Mouse (Mus musculus) embryonic facial prominence, embryonic 10.5 days (tissue): Measurements from ENCODE around the gene Atg9a. TPM values are rescaled to one million over a fixed set of nuclear protein-coding genes. Genes with fewer than 3 reads are reported as not detected.

Source experiments
- DNase-seq: peaks from one replicate; pipeline ENCODE4 v3.0.0-alpha.2; 2017; ENCODE audit warnings: low spot score
- H3K27ac ChIP-seq: fragments of 300-500 bp; sonication (generic); replicated peaks from 2 replicates; pipeline ENCODE4 v1.5.1; 2016; ENCODE audit warnings: mild to moderate bottlenecking
- H3K27me3 ChIP-seq: fragments of 300-500 bp; sonication (generic); replicated peaks from 2 replicates; pipeline ENCODE4 v1.6.1; 2016; ENCODE audit warnings: low read depth, mild to moderate bottlenecking; ENCODE audit not compliant: poor library complexity, severe bottlenecking
- H3K36me3 ChIP-seq: fragments of 300-500 bp; sonication (generic); replicated peaks from 2 replicates; pipeline ENCODE4 v1.6.1; 2016; ENCODE audit warnings: mild to moderate bottlenecking, moderate library complexity
- H3K4me1 ChIP-seq: fragments of 300-500 bp; sonication (generic); 2 replicates; pipeline ENCODE4 v1.6.1; 2016
- H3K4me3 ChIP-seq: fragments of 300-500 bp; sonication (generic); 2 replicates; pipeline ENCODE4 v1.5.1; 2016; ENCODE audit warnings: mild to moderate bottlenecking, moderate library complexity
- H3K9me3 ChIP-seq: fragments of 300-500 bp; sonication (generic); 2 replicates; pipeline ENCODE4 v1.6.1; 2016; ENCODE audit warnings: mild to moderate bottlenecking
- WGBS: fragments of 180-500 bp; shearing (Covaris S2); methylation state at CpG from one replicate; pipeline ENCODE4 v1.1.7; 2016; 5-methylcytosine and 5-hydroxymethylcytosine counted together
- polyA plus RNA-seq: library from polyadenylated mRNA; unstranded; fragments of >200 nt; fragmentation: Nextera tagmentation; extraction: Ambion mirVana; gene quantifications from 2 replicates; pipeline ENCODE4 v1.2.1, GENCODE M21; 2016

Atg9a gene
- polyA plus RNA-seq, 1 experiment from 2014 or later = 21.8 TPM

GRCm38 (mm10) chr1:75212542-75212941 lies 20.5 kb upstream of the Atg9a start:
- H3K27me3 ChIP-seq = peaks cover 41% of the 10 kb centered on the region
- H3K36me3 ChIP-seq = peaks cover 45% of the 10 kb centered on the region
- no peaks in the 10 kb centered on the region for H3K9me3 ChIP-seq
- no peak for DNase-seq
- 73% methylated on average over 4 of the region's 4 CpGs for WGBS
- peaks cover 45% of the 10 kb centered on the region for H3K4me1 ChIP-seq
- no peak overlapping the region for H3K27ac ChIP-seq
- H3K4me3 ChIP-seq = peak overlapping the region; percentile 82

DNA sequence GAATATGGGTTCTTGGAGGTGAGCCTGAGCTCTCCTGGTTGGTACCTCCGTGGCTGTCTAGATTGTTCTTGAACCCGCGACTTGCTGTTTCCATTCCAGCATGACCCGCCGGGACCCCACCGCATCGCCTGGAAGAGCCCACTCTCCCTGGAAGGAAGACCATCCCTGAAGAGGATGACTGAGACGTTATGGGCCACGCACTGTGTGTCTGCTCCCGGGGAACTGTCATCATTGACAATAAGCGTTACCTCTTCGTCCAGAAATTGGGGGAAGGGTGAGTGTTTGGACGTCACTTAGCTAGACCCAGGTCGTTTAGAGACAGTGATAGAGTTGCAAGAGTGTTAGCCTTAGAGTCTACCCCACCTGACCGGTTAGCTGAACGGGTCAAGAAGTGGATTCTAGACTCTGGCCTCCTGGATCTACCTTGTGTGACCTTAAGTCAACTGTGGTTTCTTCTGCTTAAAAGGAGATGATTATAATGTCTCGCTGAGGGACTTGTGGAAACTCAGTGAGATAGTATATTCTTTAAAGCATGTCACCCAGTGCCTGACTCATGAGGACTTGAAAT lies 19.2 kb upstream of the Atg9a start:
- Histone ChIP-seq H3K4me3 (peak overlapping the region; percentile 82), H3K36me3 (peaks cover 45% of the 10 kb centered on the region), H3K27ac (peak overlapping the region; percentile 89), H3K4me1 (peaks cover 42% of the 10 kb centered on the region), H3K27me3 (peaks cover 28% of the 10 kb centered on the region), H3K9me3 (no peaks in the 10 kb centered on the region)
- no peak for DNase-seq
- WGBS = 14% methylated on average over 17 of the region's 17 CpGs

GRCm38 (mm10) chr1:75210136-75211087 lies 18.4 kb upstream of the Atg9a start, which contains the start of the genes Glb1l and Stk16:
Glb1l (minus strand) TSS chr1:75210813.
Stk16 (plus strand) TSS chr1:75210838.
- 5% methylated on average over 42 of the region's 42 CpGs for WGBS
- peak within 1 kb of the TSS; percentile 89 for H3K27ac ChIP-seq
- peaks cover 38% of the 10 kb centered on the region for H3K36me3 ChIP-seq
- peak; percentile 96 for DNase-seq
- H3K27me3 ChIP-seq = peaks cover 20% of the 10 kb centered on the region; the same call in 1 of the 2 replicates
- H3K9me3 ChIP-seq = no peaks in the 10 kb centered on the region
- peak within 1 kb of the TSS; percentile 82 for H3K4me3 ChIP-seq
- peaks cover 42% of the 10 kb centered on the region for H3K4me1 ChIP-seq

- peaks cover 17% of the 10 kb centered on the region; the same call in 1 of the 2 replicates for H3K27me3 ChIP-seq
- DNase-seq = peak; percentile 40
- H3K4me3 ChIP-seq = peak overlapping the region; percentile 82
- H3K4me1 ChIP-seq = peaks cover 42% of the 10 kb centered on the region
- peak overlapping the region; percentile 27; the same call in 1 of the 2 replicates for H3K27ac ChIP-seq
- 12% methylated on average over 34 of the region's 34 CpGs for WGBS
- peaks cover 25% of the 10 kb centered on the region for H3K36me3 ChIP-seq
- H3K9me3 ChIP-seq = no peaks in the 10 kb centered on the region
These were observed 17.1 kb upstream of the Atg9a start for GRCm38 (mm10) chr1:75208967-75209678.

GRCm38 (mm10) chr1:75201236-75201635 lies 9.2 kb upstream of the Atg9a start:
- Histone ChIP-seq H3K9me3 (no peaks in the 10 kb centered on the region), H3K4me3 (no peak overlapping the region), H3K36me3 (peaks cover 41% of the 10 kb centered on the region), H3K27me3 (no peaks in the 10 kb centered on the region), H3K27ac (no peak overlapping the region), H3K4me1 (no peaks in the 10 kb centered on the region)
- no peak for DNase-seq
- WGBS = 91% methylated on average over 1 of the region's 1 CpGs

- H3K27ac ChIP-seq = peak overlapping the region; percentile 89
- H3K9me3 ChIP-seq = no peaks in the 10 kb centered on the region
- peaks cover 31% of the 10 kb centered on the region for H3K4me1 ChIP-seq
- WGBS = 1% methylated on average over 19 of the region's 19 CpGs
- no peaks in the 10 kb centered on the region for H3K27me3 ChIP-seq
- peak overlapping the region; percentile 87 for H3K4me3 ChIP-seq
- DNase-seq = peak; percentile 46
- H3K36me3 ChIP-seq = peaks cover 38% of the 10 kb centered on the region
These were observed 456 bp upstream of the Atg9a start for GRCm38 (mm10) chr1:75192452-75192851.

GRCm38 (mm10) chr1:75191258-75191621 lies 756 bp downstream of the Atg9a start:
- Histone ChIP-seq H3K9me3 (no peaks in the 10 kb centered on the region), H3K4me3 (peak overlapping the region; percentile 87), H3K27ac (peak overlapping the region; percentile 89), H3K27me3 (no peaks in the 10 kb centered on the region), H3K36me3 (peaks cover 38% of the 10 kb centered on the region), H3K4me1 (peaks cover 31% of the 10 kb centered on the region)
- WGBS = 43% methylated on average over 5 of the region's 5 CpGs
- DNase-seq = no peak

DNA sequence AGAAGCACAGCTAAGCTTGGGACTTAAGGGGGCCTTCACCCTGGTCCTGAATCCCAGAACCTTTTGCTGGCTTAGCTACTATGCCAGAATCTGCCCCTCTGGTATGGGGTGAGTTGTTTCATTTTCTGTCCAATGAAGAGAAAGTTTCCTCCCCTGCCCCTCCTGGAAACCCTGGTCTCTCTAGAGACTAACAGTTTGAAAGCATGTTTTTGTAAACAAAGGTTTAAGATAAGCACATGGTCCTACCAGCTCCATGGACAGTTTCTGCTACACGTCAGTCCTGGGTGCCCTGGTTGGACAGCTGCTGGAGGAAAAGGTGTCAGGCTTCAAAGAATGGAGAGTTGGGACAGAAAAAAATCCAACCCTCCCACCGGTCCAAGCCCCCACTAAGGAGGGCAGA lies 1.4 kb downstream of the Atg9a start:
- H3K4me3 ChIP-seq = peak overlapping the region; percentile 87; the same call in 1 of the 2 replicates
- peaks cover 31% of the 10 kb centered on the region for H3K4me1 ChIP-seq
- no peaks in the 10 kb centered on the region for H3K27me3 ChIP-seq
- WGBS = 72% methylated on average over 2 of the region's 2 CpGs
- DNase-seq = no peak
- H3K9me3 ChIP-seq = no peaks in the 10 kb centered on the region
- H3K36me3 ChIP-seq = peaks cover 38% of the 10 kb centered on the region
- no peak overlapping the region for H3K27ac ChIP-seq

GRCm38 (mm10) chr1:75187914-75188483 lies 4.0 kb downstream of the Atg9a start:
- Histone ChIP-seq H3K4me1 (peaks cover 25% of the 10 kb centered on the region), H3K36me3 (peaks cover 50% of the 10 kb centered on the region), H3K4me3 (no peak overlapping the region), H3K9me3 (no peaks in the 10 kb centered on the region), H3K27me3 (no peaks in the 10 kb centered on the region), H3K27ac (no peak overlapping the region)
- 85% methylated on average over 2 of the region's 2 CpGs for WGBS
- DNase-seq = no peak

DNA sequence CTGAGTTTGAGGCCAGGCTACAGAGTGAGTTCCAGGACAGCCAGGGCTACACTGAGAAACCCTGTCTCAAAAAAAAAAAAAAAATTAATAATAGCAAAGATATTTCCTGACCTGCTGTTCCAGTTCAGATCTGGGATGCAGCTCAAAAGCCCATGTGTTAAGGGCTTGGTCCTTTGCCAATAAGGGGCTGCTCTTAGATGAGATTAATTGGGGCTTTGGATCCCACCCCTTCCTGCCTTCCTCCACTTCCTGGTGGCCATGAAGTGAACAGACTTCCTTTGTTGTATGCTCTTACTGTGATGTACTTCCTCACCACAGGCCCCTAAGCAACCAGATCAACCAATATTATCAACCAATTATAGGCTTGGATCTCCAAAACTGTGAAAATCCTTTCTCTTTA lies 4.9 kb downstream of the Atg9a start:
- Histone ChIP-seq H3K27ac (no peak overlapping the region), H3K36me3 (peaks cover 58% of the 10 kb centered on the region)

GRCm38 (mm10) chr1:75185495-75185894 lies 6.5 kb downstream of the Atg9a start:
- H3K27me3 ChIP-seq = no peaks in the 10 kb centered on the region
- H3K9me3 ChIP-seq = no peaks in the 10 kb centered on the region
- H3K4me3 ChIP-seq = no peak overlapping the region
- H3K4me1 ChIP-seq = peaks cover 10% of the 10 kb centered on the region; the same call in 1 of the 2 replicates
- DNase-seq = no peak
- peaks cover 69% of the 10 kb centered on the region for H3K36me3 ChIP-seq
- H3K27ac ChIP-seq = no peak overlapping the region
- 92% methylated on average over 11 of the region's 11 CpGs for whole genome bisulfite sequencing

More for the DNA sequence above, 4.9 kb downstream of the Atg9a start:
- DNase-seq = no peak
- H3K4me1 ChIP-seq = peaks cover 18% of the 10 kb centered on the region
- H3K4me3 ChIP-seq = no peak overlapping the region
- no peaks in the 10 kb centered on the region for H3K9me3 ChIP-seq
- no peaks in the 10 kb centered on the region for H3K27me3 ChIP-seq

GRCm38 (mm10) chr1:75182160-75182559 lies 9.8 kb downstream of the Atg9a start:
- H3K4me3 ChIP-seq = no peak overlapping the region
- no peaks in the 10 kb centered on the region for H3K27me3 ChIP-seq
- H3K9me3 ChIP-seq = no peaks in the 10 kb centered on the region
- H3K27ac ChIP-seq = no peak overlapping the region
- H3K36me3 ChIP-seq = peaks cover 64% of the 10 kb centered on the region
- peaks cover 27% of the 10 kb centered on the region for H3K4me1 ChIP-seq
- 68% methylated on average over 4 of the region's 4 CpGs for WGBS
- no peak for DNase-seq
